Mouse (Mus musculus) kidney, postnatal 25 days (tissue): ENCODE results near the gene Irf7.
"Not testable (repeated sequence)": the region's sequence is repeated elsewhere in the genome, so short reads cannot be mapped to it uniquely, and the experiment has no call there.

Experiments
- DNase-seq, 2 experiments: peaks; one replicate each; pipeline ENCODE4 v3.0.0; 2021; ENCODE audit warnings: mixed read lengths in 2 of 2

The Irf7 gene

GRCm38 (mm10) chr7:141275356-141275755 is 9.1 kb upstream of the Irf7 start:
- no peak for DNase-seq

GRCm38 (mm10) chr7:141270631-141271030 is 4.3 kb upstream of the Irf7 start:
- DNase-seq, result no peak

GRCm38 (mm10) chr7:141269273-141269545 is 2.9 kb upstream of the Irf7 start:
- peak in 1 of 2 experiments; percentile 36 for DNase-seq

GRCm38 (mm10) chr7:141268466-141269272 is 2.4 kb upstream of the Irf7 start:
- DNase-seq, result peak in 1 of 2 experiments; percentile 41

- no peak for DNase-seq
Measured at GRCm38 (mm10) chr7:141265411-141265738, 906 bp downstream of the Irf7 start.

- peak; percentile 35 to 66 for DNase-seq
Measured at GRCm38 (mm10) chr7:141264761-141265410, 1.4 kb downstream of the Irf7 start.

- DNase-seq, result no peak
Measured at GRCm38 (mm10) chr7:141264041-141264700, 2.1 kb downstream of the Irf7 start.

GRCm38 (mm10) chr7:141263640-141264039 is 2.6 kb downstream of the Irf7 start:
- DNase-seq, result no peak

GRCm38 (mm10) chr7:141261480-141261879 is 4.8 kb downstream of the Irf7 start:
- DNase-seq, result no peak

- no peak for DNase-seq
Measured at GRCm38 (mm10) chr7:141256159-141256558, 10.1 kb downstream of the Irf7 start.

GRCm38 (mm10) chr7:141250486-141250885 is 15.8 kb downstream of the Irf7 start:
- not testable (repeated sequence) for DNase-seq

- DNase-seq, result no peak
Measured at GRCm38 (mm10) chr7:141231551-141231950, 34.7 kb downstream of the Irf7 start.

GRCm38 (mm10) chr7:141231111-141231510 is 35.2 kb downstream of the Irf7 start:
- DNase-seq, result no peak

GRCm38 (mm10) chr7:141230570-141230969 is 35.7 kb downstream of the Irf7 start:
- no peak for DNase-seq

- DNase-seq, result no peak
Measured at GRCm38 (mm10) chr7:141229702-141230101, 36.6 kb downstream of the Irf7 start.

GRCm38 (mm10) chr7:141228279-141229067 is 37.8 kb downstream of the Irf7 start, which contains the start of gene Phrf1:
Gene Phrf1, plus strand, starts transcription at chr7:141228784.
- DNase-seq, result peak; percentile 90 to 92

GRCm38 (mm10) chr7:141227796-141228195 is 38.5 kb downstream of the Irf7 start:
- no peak for DNase-seq

GRCm38 (mm10) chr7:141226535-141226934 is 39.7 kb downstream of the Irf7 start:
- no peak for DNase-seq

GRCm38 (mm10) chr7:141222696-141223215 is 43.5 kb downstream of the Irf7 start:
- DNase-seq, result no peak

GRCm38 (mm10) chr7:141222126-141222467 is 44.2 kb downstream of the Irf7 start:
- DNase-seq, result no peak

- DNase-seq, result peak; percentile 96 to 99
Measured at GRCm38 (mm10) chr7:141221249-141222125, 44.8 kb downstream of the Irf7 start.

- no peak for DNase-seq
Measured at GRCm38 (mm10) chr7:141220377-141220776, 45.9 kb downstream of the Irf7 start.
